Mouse (Mus musculus): ENCODE results near the gene Trim9.

Gene Trim9

DNA sequence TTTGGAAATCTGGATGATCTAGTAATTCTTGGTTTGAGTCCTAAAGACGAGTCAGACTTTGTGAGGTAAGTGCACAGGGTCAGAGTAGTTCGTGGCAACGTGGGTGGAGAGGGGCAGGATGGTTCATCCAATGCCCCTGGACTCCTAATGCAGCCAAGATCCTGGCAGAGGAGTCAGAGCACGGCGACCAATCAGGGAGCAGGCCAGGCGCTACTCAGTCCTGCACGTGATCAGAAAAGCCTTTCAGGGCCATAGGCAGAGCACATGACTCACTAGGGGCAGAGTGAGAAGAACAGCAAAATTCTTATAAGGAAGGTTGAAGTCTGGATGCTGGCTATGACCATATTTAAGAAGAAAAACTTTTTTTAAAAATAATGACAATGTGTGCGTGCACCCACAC lies 143.0 kb downstream of the Trim9 start:
- peaks cover 27% of the 10 kb centered on the region for H3K27me3 ChIP-seq (ENCODE audit: insufficient read depth, low read length)
- H3K4me3 ChIP-seq (replicated peaks; ENCODE audit: low read length) = no peak overlapping the region
- no peak for TF ChIP-seq CTCF (conservative IDR thresholded peaks at IDR 0.05; ENCODE audit: low read length)
- no peak for TF ChIP-seq POU5F1 (IDR thresholded peaks at IDR 0.05; ENCODE audit: borderline replicate concordance, low read length)
- no peak for TF ChIP-seq NANOG (IDR thresholded peaks at IDR 0.05; ENCODE audit: borderline replicate concordance, low read length)
- peaks cover 16% of the 10 kb centered on the region for H3K4me1 ChIP-seq (replicated peaks; ENCODE audit: low read depth, low read length)
- no peaks in the 10 kb centered on the region for H3K36me3 ChIP-seq (ENCODE audit: insufficient read depth, low read length)
- H3K9me3 ChIP-seq (ENCODE audit: low read length) = no peaks in the 10 kb centered on the region

DNA sequence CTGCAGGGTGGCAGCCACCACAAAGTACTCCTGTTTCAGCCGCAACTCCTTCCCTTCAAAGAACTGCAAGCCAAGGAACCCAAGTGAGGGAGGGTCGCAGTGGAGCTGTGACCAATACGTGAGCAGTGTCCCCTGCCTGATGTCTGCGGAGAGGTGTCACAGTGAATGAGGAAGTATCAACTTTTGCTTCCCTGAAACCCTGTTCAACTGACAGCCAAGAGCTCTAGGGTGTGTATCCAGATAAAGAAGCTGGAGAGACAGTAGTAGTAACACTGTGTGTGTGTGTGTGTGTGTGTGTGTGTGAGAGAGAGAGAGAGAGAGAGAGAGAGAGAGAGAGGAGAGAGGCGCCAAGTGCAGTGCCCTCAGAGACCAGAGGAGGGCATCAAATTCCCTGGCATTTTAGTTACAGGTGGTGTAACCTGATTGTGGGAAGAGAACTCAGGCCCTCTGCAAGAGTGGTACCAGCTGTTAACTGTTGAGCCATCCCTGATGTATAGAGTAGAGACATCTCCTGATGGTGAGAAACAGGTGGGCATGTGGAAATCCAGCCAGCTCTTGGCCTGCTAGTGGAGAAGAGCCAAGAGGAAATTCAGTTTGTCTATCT lies 145.4 kb downstream of the Trim9 start:
- TF ChIP-seq CTCF (conservative IDR thresholded peaks at IDR 0.05; ENCODE audit: low read length) (0 out of 2 replicates have a peak, but pooled peaks have one; percentile 6), POU5F1 (IDR thresholded peaks at IDR 0.05; ENCODE audit: borderline replicate concordance, low read length) (no peak)
- H3K36me3 ChIP-seq (ENCODE audit: insufficient read depth, low read length) = no peaks in the 10 kb centered on the region
- H3K4me1 ChIP-seq (replicated peaks; ENCODE audit: low read depth, low read length) = peaks cover 23% of the 10 kb centered on the region
- H3K4me3 ChIP-seq (replicated peaks; ENCODE audit: low read length) = no peak overlapping the region
- H3K9me3 ChIP-seq (ENCODE audit: low read length) = no peaks in the 10 kb centered on the region
- peaks cover 17% of the 10 kb centered on the region for H3K27me3 ChIP-seq (ENCODE audit: insufficient read depth, low read length)

DNA sequence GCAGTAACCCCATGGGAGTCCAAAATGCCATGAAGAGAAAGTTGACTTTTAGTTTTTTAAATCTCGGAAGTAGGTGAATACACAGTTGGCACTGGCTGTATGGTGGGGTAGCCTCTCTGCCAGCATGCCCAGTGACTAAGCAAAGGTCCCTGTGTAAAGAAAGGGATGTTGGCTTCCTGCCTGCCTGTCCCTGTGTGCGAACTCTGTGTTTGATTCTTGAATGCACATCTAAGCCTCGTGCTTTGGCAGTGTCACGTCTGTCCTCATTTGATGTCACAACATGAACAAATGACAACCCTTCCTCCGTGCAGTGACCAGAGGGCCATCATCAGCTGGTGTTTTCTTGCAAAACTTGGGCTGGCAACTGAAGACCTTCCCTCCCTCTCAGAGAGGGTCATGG lies 151.1 kb downstream of the Trim9 start:
- Histone ChIP-seq H3K4me1 (replicated peaks; ENCODE audit: low read depth, low read length) (peaks cover 29% of the 10 kb centered on the region), H3K36me3 (ENCODE audit: insufficient read depth, low read length) (no peaks in the 10 kb centered on the region), H3K27me3 (ENCODE audit: insufficient read depth, low read length) (peaks cover 13% of the 10 kb centered on the region), H3K4me3 (replicated peaks; ENCODE audit: low read length) (no peak overlapping the region), H3K9me3 (ENCODE audit: low read length) (no peaks in the 10 kb centered on the region)
- TF ChIP-seq NANOG (IDR thresholded peaks at IDR 0.05; ENCODE audit: borderline replicate concordance, low read length) (no peak), POU5F1 (IDR thresholded peaks at IDR 0.05; ENCODE audit: borderline replicate concordance, low read length) (no peak), CTCF (conservative IDR thresholded peaks at IDR 0.05; ENCODE audit: low read length) (no peak)

DNA sequence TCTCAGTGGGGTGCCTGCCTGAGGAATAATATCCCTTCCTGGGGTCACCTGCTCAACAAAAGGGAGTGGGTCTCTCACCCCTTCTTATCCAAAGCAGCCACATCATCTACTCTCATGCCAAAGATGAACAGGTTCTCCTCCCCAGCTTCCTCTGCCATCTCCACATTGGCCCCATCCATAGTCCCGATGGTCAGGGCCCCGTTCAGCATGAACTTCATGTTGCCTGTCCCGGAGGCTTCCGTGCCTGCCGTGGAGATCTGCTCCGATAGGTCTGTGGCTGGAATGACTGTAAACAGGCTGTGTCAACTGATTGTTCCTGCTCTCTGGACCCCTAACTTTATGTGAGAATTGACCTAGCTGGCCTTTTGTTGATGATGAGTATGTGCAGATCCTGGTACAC lies 152.0 kb downstream of the Trim9 start:
- H3K27me3 ChIP-seq (ENCODE audit: insufficient read depth, low read length) = peaks cover 10% of the 10 kb centered on the region; the same call in 1 of the 2 replicates
- H3K4me3 ChIP-seq (replicated peaks; ENCODE audit: low read length) = no peak overlapping the region
- peaks cover 26% of the 10 kb centered on the region for H3K4me1 ChIP-seq (replicated peaks; ENCODE audit: low read depth, low read length)
- TF ChIP-seq NANOG (IDR thresholded peaks at IDR 0.05; ENCODE audit: borderline replicate concordance, low read length) (no peak), POU5F1 (IDR thresholded peaks at IDR 0.05; ENCODE audit: borderline replicate concordance, low read length) (no peak), CTCF (conservative IDR thresholded peaks at IDR 0.05; ENCODE audit: low read length) (no peak)
- H3K9me3 ChIP-seq (ENCODE audit: low read length) = no peaks in the 10 kb centered on the region
- no peaks in the 10 kb centered on the region for H3K36me3 ChIP-seq (ENCODE audit: insufficient read depth, low read length)
